Mouse (Mus musculus) Muller cell, postnatal 12 days (primary cell): ENCODE results near the gene Syt2.
A peak's percentile ranks its signal among the peaks of the same experiment; 100 is the strongest.

Experiments used
- DNase-seq: peaks from one replicate; pipeline ENCODE4 v3.0.0-alpha.2; 2015; ENCODE audit errors: inconsistent ontology term

Syt2 gene

GRCm38 (mm10) chr1:134704396-134705306 is 58.2 kb downstream of the Syt2 start:
- DNase-seq = no peak

DNA sequence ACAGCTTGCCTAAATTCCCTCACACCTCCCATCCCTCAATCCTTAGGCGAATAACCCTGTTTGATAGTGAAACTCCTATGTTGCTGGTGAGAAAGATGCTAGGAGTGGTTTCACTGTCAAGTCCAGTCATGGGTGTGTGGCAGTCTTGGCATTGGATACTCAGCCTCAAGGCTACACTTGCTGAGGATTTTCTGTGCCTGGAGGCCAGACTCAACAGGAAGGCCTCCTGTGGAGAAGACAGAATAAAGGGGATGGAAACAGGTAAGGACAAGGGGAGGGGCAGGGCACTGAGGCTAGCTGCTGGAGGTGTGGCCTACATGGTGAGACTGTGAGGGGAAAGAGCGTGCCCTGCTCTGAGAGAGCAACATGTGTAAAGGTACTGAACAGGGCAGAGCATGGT is 60.1 kb downstream of the Syt2 start:
- DNase-seq = no peak

- no peak for DNase-seq
Observed at GRCm38 (mm10) chr1:134707516-134707915, 61.0 kb downstream of the Syt2 start.

GRCm38 (mm10) chr1:134708274-134708673 is 61.8 kb downstream of the Syt2 start:
- no peak for DNase-seq

GRCm38 (mm10) chr1:134708801-134709385 is 62.4 kb downstream of the Syt2 start:
- peak; percentile 58 for DNase-seq

- peak; percentile 12 for DNase-seq
Observed at GRCm38 (mm10) chr1:134709411-134710306, 63.2 kb downstream of the Syt2 start.

GRCm38 (mm10) chr1:134711061-134711460 is 64.6 kb downstream of the Syt2 start:
- no peak for DNase-seq

DNA sequence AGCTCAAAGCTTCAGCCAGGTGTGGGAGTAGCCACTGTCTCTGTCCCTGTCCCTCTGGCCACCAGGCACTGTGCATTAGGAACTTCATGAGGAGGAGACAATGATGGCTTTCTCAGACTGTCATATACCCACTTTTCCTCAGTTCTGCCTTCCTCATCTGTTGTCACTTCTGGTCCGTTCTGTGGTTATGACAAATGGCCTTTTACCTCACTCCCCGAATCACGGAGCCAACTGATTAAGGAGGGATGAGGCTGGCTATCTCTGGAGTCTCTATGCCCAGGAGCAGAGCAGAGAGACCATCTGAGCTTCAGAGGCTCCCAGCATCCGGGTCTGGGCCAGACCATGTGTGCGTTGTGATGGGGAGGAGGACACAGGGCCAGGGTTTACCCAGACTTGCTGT is 65.2 kb downstream of the Syt2 start:
- DNase-seq = no peak

DNA sequence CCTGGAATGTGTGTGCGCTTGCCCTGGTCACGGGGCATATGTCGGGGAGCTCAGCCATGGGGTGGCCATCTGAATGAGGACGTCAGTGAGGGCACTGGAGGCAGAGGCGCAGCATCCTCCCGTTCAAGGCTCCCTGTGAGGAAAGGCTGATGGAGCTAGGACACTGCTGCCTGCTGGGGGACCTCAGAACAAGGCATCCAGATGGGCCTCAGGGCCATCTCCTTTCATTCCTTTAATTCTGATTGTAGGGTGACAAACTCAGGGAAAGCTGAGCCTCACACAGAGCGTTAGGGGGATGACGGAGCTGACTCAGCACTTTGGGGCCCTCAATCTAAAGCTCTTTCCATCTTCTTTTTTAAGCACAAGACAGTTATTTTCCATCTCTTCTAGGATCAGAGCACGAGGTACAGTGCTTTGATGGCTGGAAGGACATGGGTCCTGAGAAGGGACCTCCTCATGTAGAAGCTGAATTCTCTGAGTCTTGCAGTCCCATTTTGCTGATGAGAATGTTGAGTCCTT is 66.4 kb downstream of the Syt2 start:
- DNase-seq = no peak

GRCm38 (mm10) chr1:134713421-134713969 is 67.0 kb downstream of the Syt2 start:
- no peak for DNase-seq

DNA sequence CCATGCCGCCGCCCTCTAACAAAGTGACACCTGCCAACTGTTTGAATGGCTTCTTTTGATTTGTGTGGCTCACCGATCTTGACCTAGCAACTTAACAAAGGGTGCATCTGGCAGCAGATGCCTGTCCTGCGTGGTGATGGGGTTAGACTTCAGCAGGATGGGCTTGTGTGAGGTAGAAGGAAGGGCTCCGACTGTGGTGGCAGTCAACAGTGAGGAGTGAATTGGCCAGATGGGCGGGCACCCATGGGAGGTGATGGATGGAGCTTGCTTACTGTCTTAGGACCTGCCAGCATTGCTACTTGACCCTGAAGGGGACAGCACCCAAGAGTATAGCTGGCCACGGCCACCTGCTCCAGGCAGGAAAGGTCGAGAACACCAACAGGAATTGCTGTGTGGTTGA is 67.7 kb downstream of the Syt2 start:
- no peak for DNase-seq

DNA sequence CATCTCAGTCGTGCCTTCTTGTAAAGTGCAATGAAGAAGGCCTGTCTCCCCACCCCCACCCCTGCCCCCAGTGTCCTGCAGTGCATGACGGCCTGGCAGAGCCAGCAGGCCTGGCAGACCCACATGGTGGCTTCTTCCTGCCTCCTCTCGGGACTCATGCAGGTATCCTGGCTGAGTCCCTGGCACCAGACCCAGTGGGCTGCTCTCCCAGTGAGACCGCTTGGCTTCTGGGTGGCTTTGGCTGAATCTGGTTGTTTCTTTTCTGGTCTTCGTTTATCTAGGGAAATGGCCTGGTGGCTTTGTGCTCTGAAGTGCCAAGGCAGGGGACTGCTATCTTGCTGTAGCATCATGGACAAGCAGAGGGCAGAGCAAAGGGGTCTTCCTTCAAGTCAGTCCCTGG is 68.6 kb downstream of the Syt2 start:
- no peak for DNase-seq

GRCm38 (mm10) chr1:134719718-134720304 is 73.3 kb downstream of the Syt2 start:
- DNase-seq = no peak

DNA sequence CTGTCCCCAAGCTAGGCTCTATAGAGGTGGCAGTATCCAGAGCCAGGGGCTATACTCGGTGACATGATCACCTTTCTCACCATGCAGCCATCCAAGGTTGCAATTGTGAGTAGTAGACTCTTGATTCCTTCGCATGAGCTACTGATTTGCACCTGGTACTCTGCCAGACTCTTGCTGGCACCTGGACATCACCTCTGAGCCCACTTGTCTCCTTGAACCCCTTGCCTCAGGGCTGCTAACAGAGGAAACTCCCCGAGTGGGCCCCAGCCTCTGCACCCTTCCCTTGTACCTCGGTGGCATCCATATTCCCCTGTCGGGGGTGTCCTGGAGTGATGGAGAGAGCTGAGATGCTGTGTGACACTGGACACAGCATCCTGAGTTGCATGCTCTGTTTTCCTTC is 75.0 kb downstream of the Syt2 start:
- no peak for DNase-seq

DNA sequence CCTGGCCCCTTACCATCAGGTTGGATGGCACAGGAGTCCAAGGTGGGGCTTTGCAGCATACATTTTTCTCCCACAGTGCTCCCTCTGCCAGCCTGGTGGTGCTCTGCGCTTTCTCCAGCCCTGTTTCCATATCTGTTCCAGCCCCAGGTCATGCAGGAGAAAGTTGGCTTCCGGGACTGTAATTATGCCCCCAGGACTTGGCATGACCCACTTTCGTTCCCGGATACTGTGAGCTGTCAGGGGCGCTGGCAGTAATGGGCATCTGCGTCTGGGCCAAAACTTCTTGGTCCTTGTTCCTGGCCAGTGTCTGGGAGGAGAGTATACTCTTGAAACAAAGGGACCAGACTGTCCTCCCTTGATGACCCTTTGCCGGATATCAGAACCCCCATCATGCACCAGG is 76.4 kb downstream of the Syt2 start:
- DNase-seq = peak; percentile 69

GRCm38 (mm10) chr1:134725276-134725675 is 78.8 kb downstream of the Syt2 start:
- DNase-seq = no peak

- no peak for DNase-seq
Observed at GRCm38 (mm10) chr1:134726480-134726879, 80.0 kb downstream of the Syt2 start.

DNA sequence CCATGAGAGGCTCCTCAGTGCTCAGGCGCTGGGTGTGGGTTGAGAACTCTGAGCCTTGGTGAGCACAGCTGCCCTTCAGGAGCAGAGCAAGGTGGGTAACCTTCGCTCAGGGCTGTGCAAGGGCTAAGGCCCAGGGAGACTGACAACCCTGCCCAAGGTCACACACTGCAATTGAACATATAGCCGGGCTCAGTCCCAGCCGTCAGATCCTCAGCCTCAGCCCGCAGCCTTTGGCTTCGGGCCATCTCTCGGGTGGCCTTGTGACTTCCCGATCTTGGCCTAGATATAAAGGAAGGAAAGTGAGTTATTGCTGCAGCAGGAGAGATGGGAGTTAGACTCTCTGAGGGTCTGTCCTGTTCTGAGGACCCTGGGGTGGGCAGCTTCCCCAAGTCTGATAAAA is 80.8 kb downstream of the Syt2 start:
- no peak for DNase-seq

DNA sequence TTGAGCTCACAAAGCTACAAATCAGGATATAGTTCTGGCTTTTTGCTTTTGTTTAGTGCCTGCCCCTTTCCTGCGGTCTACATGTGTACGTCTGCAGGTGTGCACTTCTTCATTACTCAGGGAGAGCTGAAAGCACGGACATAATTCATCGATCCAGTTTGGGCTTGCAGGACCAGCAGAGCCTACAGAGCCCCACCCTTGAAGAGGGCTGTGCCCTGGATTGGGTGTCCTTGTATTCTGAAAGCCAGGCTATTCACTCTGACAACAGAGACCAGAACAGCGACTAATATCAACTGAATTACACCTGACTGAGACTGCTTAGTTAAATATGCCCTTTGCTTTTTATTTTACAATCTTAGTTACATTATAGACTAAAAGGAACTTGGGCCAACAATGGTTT is 87.2 kb downstream of the Syt2 start:
- no peak for DNase-seq

GRCm38 (mm10) chr1:134737463-134737862 is 91.0 kb downstream of the Syt2 start:
- DNase-seq = no peak

DNA sequence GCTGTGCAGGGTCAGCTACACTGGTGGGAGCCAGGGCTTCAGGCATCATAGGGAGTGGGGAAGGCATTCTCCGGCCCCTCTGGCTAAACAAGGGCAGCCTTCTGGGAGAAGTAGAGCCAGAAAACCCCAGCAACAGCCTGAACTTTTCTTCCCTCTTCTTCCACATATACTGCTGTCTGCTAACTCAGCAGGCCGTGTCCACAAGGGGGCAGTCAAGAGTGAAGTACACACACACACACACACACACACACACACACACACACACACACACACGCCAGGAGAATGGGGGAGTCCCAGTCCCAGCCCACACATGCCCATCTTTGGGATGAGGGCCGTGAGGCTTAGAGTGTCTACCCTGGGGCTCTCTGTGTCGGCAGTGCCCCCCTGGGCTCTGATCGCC is 95.0 kb downstream of the Syt2 start:
- no peak for DNase-seq
